Mouse (Mus musculus) forebrain, postnatal 0 days (tissue): ENCODE data around the gene Clec4a4. TPM values are rescaled to one million over a fixed set of nuclear protein-coding genes. Genes with fewer than 3 reads are reported as not detected.

ENCODE experiments used
- ATAC-seq: fragments of 200-750 bp; cut with Nextera tagmentation; 2 replicates; pipeline ENCODE4 v1.8.0; 2017; ENCODE audit warnings: mild to moderate bottlenecking, moderate library complexity
- DNase-seq: peaks from one replicate; pipeline ENCODE4 v3.0.0-alpha.2; 2015
- H3K27ac ChIP-seq: fragments of 300-500 bp; sonication (generic); 2 replicates; pipeline ENCODE4 v1.5.1; 2014; ENCODE audit warnings: low read depth, mild to moderate bottlenecking, antibody characterized with exemption, low read length, moderate library complexity, mixed read lengths
- H3K27me3 ChIP-seq: fragments of 300-500 bp; sonication (generic); 2 replicates; pipeline ENCODE4 v1.6.1; 2014; ENCODE audit warnings: mild to moderate bottlenecking, low read length, mixed read lengths; ENCODE audit not compliant: insufficient read depth
- H3K36me3 ChIP-seq: fragments of 300-500 bp; sonication (generic); 2 replicates; pipeline ENCODE4 v1.6.1; 2014; ENCODE audit warnings: mild to moderate bottlenecking, moderate library complexity; ENCODE audit not compliant: insufficient read depth
- H3K4me1 ChIP-seq: fragments of 300-500 bp; sonication (generic); 2 replicates; pipeline ENCODE4 v1.6.1; 2014; ENCODE audit warnings: antibody characterized with exemption; ENCODE audit not compliant: insufficient read depth
- H3K4me2 ChIP-seq: fragments of 300-500 bp; sonication (generic); 2 replicates; pipeline ENCODE4 v1.6.1; 2014; ENCODE audit warnings: low read depth, mild to moderate bottlenecking, moderate library complexity
- H3K4me3 ChIP-seq: fragments of 300-500 bp; sonication (generic); 2 replicates; pipeline ENCODE4 v1.5.1; 2014; ENCODE audit warnings: low read depth, low read length, mixed read lengths
- H3K9ac ChIP-seq: fragments of 300-500 bp; sonication (generic); 2 replicates; pipeline ENCODE4 v1.6.1; 2014; ENCODE audit warnings: mild to moderate bottlenecking
- H3K9me3 ChIP-seq: fragments of 300-500 bp; sonication (generic); 2 replicates; pipeline ENCODE4 v1.6.1; 2016; ENCODE audit warnings: low read length
- CTCF ChIP-seq: sonication (generic); IDR thresholded peaks from 2 replicates; pipeline ENCODE4 v1.5.1; 2016; ENCODE audit warnings: antibody characterized with exemption, control low read depth, low read depth
- WGBS: fragments of 180-500 bp; shearing (Covaris S2); extraction: QIAGEN DNeasy Blood & Tissue Kit; methylation state at CpG from one replicate; pipeline ENCODE4 v1.1.7; 2014; 5-methylcytosine and 5-hydroxymethylcytosine counted together
- polyA plus RNA-seq: library from polyadenylated mRNA; unstranded; fragments of >200 nt; fragmentation: Nextera tagmentation; extraction: Ambion mirVana; gene quantifications from 2 replicates; pipeline ENCODE4 v1.2.1, GENCODE M21; 2015
- total RNA-seq: library from RNA; depleted of rRNA; stranded (reverse); fragments of >200 nt; gene quantifications from 2 replicates; pipeline ENCODE4 v1.2.3, GENCODE M21; 2014; rRNA removed

The Clec4a4 gene
- total and polyA plus RNA-seq, 2 experiments from 2014 or later, result 0.33 TPM; not detected in 1

DNA sequence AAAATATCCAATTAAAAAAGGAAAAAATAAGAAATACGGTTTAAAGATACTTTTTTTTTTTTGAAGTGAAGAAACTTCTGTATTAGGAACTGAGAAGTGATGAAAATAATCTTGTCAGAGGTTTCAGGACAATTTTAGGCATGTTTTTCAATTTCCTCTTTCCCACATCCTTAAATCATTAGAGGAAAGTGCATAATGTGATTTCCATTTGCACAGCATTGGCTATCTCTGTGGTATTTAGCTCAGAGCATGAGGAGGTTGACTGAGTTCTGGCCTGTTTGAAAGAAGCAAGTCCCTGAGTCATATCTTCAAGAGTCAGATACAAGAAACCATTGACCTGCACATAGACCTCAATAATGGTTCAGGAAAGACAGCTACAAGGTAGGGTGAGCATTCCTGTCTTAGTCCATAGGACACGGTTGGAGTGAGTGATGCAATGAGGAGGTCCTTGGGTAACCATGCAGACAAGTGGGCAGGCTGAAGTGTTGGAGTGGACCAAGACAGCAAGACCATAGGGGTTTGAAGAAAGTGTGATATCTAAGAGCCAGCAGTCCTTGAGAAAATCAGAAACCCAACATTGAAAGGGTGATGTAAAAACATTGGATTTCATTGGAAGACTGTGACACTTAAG lies 59.7 kb downstream of the Clec4a4 start, which contains the start of gene Clec4b1:
Gene Clec4b1, plus strand, starts transcription at position 221 of the 631 bp plus-strand sequence.
- Histone ChIP-seq H3K4me1 (no peaks in the 10 kb centered on the region), H3K27ac (no peak within 1 kb of the TSS), H3K4me3 (no peak within 1 kb of the TSS), H3K4me2 (no peak within 1 kb of the TSS), H3K27me3 (no peaks in the 10 kb centered on the region), H3K9ac (no peak within 1 kb of the TSS), H3K9me3 (no peaks in the 10 kb centered on the region), H3K36me3 (no peaks in the 10 kb centered on the region)
- TF ChIP-seq CTCF, result no peak
- WGBS, result 83% methylated on average over 2 of the region's 2 CpGs
- DNase-seq, result no peak
- ATAC-seq, result no peak

Other genes starting within 250 kb of the Clec4a4 start
- 68.9 and 78.2 TPM in 2 replicates for gene Slc2a3, start 188.7 kb upstream of the Clec4a4 start, total RNA-seq
- gene Slc2a3, start 188.7 kb upstream of the Clec4a4 start, polyA plus RNA-seq, result 27.3 and 41.6 TPM in 2 replicates
- 16.3 and 23.4 TPM in 2 replicates for gene Foxj2, start 170.5 kb upstream of the Clec4a4 start, total RNA-seq
- 6.7 and 8.1 TPM in 2 replicates for gene Foxj2, start 170.5 kb upstream of the Clec4a4 start, polyA plus RNA-seq
- gene C3ar1, start 134.2 kb upstream of the Clec4a4 start, total RNA-seq, result 1.5 and 2.3 TPM in 2 replicates
- gene C3ar1, start 134.2 kb upstream of the Clec4a4 start, polyA plus RNA-seq, result 1.7 and 1.8 TPM in 2 replicates
- gene Necap1, start 115.9 kb upstream of the Clec4a4 start, total RNA-seq, result 131 and 146 TPM in 2 replicates
- gene Necap1, start 115.9 kb upstream of the Clec4a4 start, polyA plus RNA-seq, result 134 and 152 TPM in 2 replicates
- 1.0 and 2.1 TPM in 2 replicates for gene Clec4a1, start 68.5 kb upstream of the Clec4a4 start, total RNA-seq
- gene Clec4a1, start 68.5 kb upstream of the Clec4a4 start, polyA plus RNA-seq, result 1.8 and 2.3 TPM in 2 replicates
- gene Clec4a3, start 37.9 kb upstream of the Clec4a4 start, total RNA-seq, result 0.38 and 0.57 TPM in 2 replicates
- 1.1 and 1.5 TPM in 2 replicates for gene Clec4a3, start 37.9 kb upstream of the Clec4a4 start, polyA plus RNA-seq
- not detected in 2 replicates for gene Clec4b1, start 59.6 kb downstream of the Clec4a4 start, total RNA-seq
- not detected in 2 replicates for gene Clec4b1, start 59.6 kb downstream of the Clec4a4 start, polyA plus RNA-seq
- 0.57 and 0.77 TPM in 2 replicates for gene Clec4a2, start 116.1 kb downstream of the Clec4a4 start, total RNA-seq
- gene Clec4a2, start 116.1 kb downstream of the Clec4a4 start, polyA plus RNA-seq, result 1.2 and 1.3 TPM in 2 replicates
- gene Clec4b2, start 182.5 kb downstream of the Clec4a4 start, total RNA-seq, result not detected in 2 replicates
- not detected in 2 replicates for gene Clec4b2, start 182.5 kb downstream of the Clec4a4 start, polyA plus RNA-seq
- gene Clec4n, start 239.5 kb downstream of the Clec4a4 start, total RNA-seq, result 0.23 and 0.38 TPM in 2 replicates
- gene Clec4n, start 239.5 kb downstream of the Clec4a4 start, polyA plus RNA-seq, result 0.70 and 1.2 TPM in 2 replicates